Mouse (Mus musculus): ENCODE measurements around the gene Map7.

- TF ChIP-seq CTCF (IDR thresholded peaks at IDR 0.05; ENCODE audit: low read depth, low read length) = no peak
- no peak for TF ChIP-seq POLR2A (IDR thresholded peaks at IDR 0.05; ENCODE audit: extremely low read depth, insufficient read depth, low read length)
Observed at GRCm38 (mm10) chr10:20233451-20233850, 85.2 kb downstream of the Map7 start.

Measured in liver, adult 2 months (tissue).